Mouse (Mus musculus) megakaryocyte-erythroid progenitor cell, adult 5-6 weeks (primary cell): ENCODE results near the gene Steap1. TPM values are rescaled to one million over a fixed set of nuclear protein-coding genes. Genes with fewer than 3 reads are reported as not detected.

Experiments used
- ATAC-seq: replicated peaks from 2 replicates; pipeline ENCODE4 v1.8.0; 2016; ENCODE audit warnings: mild to moderate bottlenecking, inconsistent platforms; ENCODE audit not compliant: severe bottlenecking, poor library complexity, low FRiP score, low TSS enrichment
- total RNA-seq, 2 experiments: library from RNA; stranded (forward) in 1 of 2; stranded (reverse) in 1 of 2; fragments of 200-1000, 215-1000 nt in 1 of 2; fragments of >200 nt in 1 of 2; fragmentation: Nextera tagmentation in 1 of 2; gene quantifications; 2 replicates each; pipeline ENCODE4 v1.2.3; 2014 to 2017

Steap1 gene
- total RNA-seq (2014; fragmentation: Nextera tagmentation) (not detected in 2 replicates), total RNA-seq (2017) (not detected in 2 replicates)

DNA sequence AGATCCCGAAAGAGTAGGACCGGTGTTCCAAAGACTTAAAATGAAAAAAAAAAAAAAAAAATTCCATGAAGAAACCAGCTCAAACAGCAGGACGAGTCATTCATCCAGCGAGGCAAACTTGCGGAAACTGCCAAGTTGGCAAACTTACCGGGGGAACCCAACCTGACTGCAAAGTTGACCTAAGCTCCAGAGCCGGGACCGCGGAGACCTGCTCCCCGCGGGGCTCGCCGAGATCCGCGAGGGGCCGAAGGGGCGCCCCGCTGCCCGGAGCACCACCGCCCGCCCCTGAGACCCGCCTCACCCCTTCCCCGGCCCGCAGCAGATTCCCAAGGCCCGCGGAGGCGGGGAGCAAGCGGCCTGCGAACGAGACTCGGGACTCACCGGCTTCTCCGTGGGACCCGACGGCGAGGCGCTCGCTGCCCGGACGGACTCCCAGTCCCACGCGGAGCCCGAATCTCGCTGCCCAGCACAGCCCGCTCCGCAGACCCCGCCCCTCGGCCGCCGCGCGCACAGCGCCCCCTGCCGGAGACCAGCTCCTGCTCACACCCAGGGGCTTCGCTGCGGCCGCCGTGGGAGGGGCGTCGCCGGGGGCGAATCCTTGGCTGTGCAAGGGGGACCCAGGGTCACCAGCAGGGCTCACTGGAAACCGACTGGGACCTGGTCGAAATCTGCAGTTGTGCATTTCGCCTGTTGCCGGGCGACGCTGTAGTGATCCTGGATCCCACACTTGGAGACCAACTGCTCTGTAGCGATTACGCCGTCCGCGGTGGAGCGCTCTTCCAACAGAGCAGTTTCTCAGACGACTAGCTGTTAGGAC, at the start of gene Steap1:
Steap1 (minus strand) TSS at position 461 of the 817 bp plus-strand sequence.
- peak; percentile 89 for ATAC-seq

DNA sequence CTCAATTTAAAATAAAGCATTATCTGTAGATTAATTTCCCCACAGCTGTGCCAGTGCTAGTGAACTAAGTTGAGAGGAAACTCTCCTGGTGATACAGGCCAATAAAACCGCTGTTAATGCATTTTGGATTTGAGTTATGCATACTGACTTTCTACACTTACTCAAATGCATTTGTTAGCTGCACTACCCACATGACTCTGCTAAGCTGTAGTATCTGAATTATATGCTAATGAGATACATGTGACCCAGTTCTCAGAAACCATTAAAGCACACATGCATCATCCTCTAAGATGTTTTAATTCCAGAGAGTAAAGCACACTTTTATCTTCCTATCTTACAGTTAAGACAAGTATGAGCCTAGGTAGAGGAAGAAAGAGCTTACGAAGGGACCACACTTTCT, 38.0 kb upstream of the Steap1 start:
- ATAC-seq: no peak

DNA sequence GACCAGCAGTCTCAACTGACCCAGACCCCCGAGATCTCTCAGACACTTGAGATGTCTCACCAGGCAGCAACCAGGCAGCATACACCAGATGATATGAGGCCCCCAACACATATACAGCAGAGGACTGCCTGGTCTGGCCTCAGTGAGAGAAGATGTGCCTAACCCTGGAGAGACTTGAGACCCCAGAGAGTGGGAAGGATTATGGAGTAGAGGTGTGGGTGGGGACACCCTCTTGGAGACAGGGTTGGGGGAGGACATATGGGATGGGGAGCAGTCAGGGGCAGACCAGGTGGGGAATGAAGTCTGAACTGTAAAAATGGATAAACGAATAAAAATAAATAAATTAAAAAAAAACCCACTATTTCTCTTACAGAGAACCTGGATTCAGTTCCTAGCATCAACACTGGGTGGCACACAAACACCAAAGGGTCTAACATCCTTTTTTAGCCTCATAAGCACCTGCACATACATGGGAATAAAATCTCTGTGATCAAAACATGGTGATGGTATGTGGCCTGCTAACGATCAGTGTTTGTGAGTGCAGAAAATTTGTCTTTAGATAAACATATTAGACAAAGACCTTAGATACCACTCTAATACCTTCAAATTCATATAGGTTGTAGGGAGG, 7.4 kb upstream of the Steap1 start:
- ATAC-seq: no peak

DNA sequence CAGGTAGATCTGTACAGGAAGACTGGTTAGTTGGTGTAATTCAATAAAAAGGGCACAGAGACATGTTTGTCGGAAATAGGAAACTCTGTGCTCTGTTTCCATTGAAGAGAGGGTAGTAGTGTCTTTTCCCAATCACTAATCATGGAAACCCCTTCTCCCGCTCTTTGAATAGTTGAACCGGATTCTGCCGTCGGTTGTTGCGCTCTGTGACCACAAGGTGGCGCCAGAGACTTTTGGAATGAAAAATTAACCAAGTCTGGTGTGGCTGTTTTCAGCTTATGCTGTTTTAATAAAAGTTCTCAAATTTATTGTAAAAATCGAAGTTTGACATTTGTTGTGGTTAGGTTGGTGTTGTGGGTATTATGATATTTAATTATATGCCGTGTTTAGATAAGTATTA, 5.9 kb upstream of the Steap1 start:
- ATAC-seq: peak; percentile 61; the same call in 1 of the 2 replicates

DNA sequence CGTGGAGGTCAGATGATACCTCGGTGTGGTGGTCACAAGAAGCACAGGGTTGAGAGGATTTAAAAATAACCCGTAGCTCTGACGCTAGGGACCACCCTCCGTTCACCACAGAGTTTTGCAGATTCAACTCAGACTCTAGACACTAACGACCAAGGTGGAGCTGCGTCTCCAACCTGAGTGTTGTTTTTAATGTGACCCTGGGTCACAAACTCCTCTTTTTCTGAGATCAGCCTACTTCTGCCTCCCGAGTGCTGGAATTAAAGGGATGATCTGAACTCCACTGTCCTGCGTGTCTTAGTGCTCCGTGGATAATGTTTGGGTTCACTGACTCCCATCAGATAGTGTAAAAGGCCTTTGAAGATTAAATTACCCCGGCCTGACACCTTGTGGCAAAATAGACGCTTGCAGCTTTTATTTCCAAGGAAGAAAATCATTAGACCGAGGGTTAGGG, 671 bp upstream of the Steap1 start:
- peak; percentile 71 for ATAC-seq

DNA sequence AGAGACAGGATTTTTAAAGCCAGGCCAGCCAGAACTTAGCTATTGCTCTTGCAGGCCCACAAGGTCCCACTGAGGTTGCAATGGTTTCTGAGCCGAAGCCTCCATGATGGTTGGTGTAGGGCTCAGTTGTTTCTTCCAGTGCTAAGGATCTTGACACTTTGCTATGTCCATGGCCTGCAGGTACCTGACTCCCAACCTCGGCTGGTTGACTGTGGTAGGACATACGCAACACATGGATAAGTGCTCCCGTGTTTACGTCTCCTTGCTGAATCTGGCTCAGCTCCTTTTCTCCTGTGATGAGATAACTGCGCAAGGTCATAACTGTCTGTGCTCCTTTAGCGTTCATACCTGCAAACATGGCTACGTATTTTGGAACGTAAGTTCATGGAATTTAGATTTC, 14.7 kb downstream of the Steap1 start:
- ATAC-seq: no peak

DNA sequence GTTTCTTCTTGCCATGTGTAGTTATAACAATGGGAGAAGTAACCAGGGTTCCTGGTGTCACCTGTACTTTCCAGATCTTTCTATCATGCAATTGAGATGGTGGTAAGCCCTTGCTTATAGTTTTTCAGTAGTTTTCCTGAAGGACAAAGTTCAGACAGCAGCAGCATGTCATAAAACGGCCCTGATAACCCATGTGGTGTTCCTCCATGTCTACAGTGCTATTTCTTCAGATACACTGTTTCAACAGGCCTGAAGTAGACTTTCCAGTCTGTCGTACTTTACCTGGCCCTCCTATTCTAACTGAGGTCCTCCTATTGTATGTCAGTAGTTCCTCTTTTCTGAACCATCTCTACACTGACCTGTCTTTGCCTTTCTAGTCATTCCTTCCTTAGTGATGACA, 16.3 kb downstream of the Steap1 start:
- ATAC-seq: no peak

DNA sequence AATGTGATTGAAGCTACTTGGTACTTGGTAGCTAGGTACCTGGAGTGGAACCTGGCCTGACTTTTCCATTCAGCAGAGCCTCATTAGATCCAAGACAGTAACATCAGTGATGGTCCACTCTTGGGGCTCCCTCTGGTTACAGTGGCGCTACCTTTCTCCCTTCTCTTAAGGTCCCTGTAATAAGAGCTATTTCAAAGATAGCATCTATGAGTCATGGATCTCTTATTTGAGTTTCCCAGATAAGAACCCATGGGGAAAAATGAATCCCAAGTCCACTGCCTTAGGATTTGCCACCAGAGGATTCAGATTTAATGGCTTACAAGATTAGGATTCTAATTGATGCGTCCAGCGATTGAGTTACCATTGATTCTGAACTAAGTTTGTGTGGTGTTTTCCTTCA, 16.9 kb downstream of the Steap1 start:
- ATAC-seq: no peak

DNA sequence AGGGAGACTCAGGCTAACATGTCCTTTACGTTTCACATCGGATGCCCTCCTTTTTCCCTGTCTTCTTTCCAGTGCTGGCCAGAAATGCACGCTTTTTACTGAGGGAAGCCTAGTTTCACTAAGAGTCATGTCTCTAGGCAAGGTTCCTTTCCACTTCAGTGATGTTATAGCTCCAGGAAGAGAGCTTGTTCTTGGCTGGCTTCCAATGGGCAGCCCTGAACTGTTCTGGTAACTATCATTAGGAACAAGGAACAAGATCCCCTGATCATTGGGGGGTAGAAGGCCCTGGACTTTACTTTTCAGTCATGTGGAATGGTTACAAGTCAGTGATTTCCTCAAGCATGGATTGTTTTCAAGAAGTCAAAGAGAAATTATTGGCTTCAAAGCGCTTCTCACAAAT, 19.2 kb downstream of the Steap1 start:
- no peak for ATAC-seq

DNA sequence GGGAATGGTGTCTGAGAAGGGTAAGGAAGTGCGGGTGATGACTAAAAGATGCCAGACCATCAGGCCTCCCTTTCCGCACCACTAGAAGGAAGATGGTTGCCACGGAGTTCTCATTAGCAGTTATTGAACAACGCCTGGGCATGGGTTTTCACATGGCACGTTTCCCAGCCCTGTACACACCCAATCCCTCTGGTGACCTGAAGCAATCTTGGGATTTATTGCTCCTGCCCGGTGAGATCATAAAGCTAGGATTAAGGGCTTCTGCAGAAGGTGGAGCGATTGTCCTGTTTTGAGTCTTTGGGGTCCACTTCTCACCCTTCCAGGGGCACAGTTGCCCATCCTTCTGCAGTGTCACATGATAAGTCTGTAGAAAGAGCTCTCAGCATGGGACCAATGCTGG, 26.9 kb downstream of the Steap1 start:
- ATAC-seq: no peak

DNA sequence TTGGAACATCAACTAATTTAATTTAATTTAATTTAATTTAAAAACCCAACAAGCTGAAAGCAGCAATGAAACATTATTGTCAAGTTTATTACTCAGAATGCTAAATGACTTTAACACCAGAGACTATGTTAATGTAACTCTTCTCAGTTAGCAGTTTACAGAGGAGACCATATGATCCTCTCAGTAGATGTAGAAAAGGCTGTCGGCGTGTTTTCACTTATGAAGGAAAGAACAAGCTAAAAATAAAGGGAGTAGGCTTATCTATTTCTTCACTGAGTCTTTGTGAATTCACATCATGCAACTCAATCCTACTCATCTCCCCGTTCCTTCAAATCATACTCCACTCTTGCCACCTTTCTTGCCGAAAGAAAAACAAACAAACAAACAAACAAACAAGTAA, 38.1 kb downstream of the Steap1 start:
- no peak for ATAC-seq

DNA sequence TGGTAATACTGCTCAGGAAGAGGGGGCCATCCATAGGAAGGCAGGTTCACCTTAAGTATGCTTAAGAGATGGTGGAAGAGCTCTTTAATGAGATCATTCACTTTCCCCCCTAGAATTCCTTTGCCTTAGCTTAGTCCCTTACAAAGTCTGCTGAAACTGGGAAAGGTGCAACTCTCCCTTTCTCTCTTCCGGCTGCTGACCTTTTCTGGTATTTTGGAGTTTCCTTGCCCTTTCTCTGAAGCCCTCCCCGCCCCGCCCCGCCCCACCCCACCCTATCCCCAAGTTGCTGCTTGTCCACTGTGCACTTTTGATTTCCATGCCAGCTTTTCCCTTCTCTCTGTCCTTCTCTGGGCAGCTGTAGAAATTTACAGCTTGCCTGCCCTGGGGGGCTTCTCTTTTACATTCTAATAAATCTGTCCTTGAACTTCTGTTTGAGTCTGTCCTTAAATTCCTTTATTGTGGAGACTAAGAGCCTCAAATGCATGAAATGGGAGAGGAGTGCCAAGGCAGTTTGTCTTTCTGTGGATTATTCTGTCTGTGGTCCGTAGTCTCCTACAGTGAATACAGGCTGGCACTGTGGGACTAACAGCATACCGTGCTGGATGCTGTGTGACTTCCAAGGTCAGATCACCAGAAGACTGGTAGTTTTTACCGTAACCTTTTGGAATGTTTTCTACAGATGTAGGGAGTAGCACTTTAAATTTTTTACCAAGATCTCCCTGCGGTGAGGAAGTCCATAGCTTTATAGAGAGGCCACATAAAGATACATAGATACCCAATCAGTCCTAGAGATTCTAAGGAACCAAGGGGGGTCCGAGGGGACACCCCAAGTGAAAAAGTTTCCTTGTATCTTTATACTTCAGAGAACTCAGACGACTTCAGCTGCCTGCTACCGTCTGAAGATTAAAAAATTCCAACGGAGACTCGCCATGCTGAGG, 41.5 kb downstream of the Steap1 start:
- no peak for ATAC-seq

DNA sequence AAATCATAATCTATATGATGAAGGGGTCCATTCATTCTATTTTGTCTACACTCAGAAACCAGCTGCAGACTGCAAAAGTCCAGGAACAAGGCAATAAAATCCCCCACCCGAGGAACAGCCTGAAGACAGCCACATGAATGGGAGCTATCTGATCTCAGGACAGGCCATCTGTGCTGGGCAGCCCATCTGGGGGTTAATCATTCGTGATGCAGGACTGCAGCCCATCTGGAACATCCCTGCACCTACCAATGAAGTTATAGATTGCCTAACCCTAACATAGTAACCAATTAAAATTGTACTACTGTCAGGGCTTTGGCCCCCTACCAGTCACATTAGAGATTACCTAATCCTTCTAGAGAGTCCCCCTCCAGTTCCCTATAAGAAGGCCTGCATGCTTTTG, 44.1 kb downstream of the Steap1 start:
- ATAC-seq: no peak

DNA sequence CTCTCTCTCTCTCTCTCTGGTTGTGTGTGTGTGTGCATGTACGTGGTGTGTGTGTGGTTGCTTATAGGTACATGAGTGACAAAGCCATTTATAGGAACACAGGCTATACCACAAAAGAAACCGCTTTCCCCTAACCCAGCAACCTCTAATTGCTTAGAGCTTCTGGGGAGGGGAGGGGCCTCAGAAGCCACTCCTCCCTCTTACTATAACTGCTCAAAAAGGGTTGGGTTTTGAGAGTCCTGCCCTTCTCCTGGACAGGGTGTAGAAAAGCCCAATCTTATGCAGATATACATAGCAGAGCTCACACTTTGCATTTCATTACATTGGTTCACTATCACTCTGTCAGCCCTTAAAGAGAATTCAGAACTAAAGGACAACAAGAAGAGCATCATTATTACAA, 48.7 kb downstream of the Steap1 start:
- ATAC-seq: no peak

DNA sequence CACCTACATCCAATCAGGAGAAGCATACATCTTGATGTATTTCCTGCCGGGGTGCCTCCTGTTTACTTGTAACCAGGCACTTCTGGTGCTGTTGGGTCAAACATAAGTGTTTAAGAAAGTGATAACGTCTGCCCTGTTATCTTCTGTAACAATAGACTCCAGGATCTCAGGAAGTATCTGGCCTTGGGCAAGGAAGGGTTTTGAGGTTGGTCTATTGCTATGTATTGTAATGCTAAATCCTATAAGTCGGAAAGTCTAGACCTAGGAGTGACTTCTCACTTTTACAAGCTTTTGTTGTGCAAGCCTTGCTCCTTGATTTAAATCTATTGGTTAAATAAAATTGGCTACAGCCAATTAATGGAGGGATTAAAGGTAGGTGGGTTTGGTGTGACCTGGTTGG, 50.3 kb downstream of the Steap1 start:
- ATAC-seq: no peak

DNA sequence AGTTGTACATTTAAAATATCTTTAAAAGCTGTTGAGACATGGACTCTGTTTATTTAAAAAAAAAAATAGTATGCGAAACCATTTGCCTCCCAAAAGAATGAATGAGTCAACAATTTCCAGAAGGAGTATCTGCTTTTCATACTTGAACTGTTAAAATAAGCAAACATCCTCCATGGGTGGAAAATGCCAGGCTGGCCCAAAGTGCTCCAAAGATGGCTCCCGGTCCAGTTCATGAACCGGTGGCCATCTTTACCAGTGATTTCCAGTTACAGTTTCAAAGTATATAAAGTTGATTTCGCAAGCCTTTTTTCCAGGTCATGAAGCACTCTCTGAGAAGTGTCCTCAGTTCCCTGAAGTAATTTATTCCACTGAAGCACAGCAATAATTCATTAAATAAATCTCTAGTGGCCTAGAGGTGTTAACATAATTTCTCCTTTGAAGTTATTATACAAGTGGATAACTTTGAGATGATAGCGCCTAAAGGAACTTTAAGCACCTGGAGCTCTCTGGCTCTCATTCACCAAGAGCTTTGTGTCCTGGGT, 53.7 kb downstream of the Steap1 start:
- ATAC-seq: no peak

DNA sequence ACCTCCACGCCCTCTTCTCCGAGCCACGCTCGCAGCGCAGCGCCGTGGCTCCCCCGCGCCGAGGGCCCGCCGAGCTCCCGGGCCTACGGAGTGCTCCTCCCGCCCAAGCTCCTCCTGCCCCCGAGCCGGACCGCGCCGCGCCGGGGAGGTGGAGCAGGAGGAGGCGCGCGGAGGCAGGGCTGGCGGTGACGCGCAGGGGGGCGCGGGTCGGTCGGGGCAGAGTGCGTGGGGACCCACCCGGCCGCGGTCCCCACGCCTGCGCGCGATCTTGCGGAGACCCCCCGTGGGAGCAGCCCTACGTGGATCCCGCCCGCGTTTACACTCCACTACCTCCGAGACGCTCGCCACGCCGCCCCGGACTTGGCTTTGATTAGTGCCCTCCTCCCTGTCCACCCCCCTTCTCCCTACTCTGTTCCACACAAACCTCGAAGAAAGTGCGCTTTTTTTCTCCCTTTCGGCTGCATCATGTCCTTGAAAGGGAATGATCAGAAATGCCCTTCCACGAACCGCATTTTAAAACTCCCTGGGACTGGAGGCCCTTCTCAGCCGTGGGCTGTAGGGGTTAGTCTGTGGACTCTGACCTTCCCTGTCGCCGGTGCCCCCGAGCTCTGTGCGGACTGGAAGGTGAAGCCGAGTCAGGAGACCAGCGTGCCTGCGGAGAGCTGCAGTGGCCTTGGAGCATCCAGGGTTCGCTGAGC, 55.0 kb downstream of the Steap1 start, which contains the start of gene Steap2:
Steap2 (minus strand) TSS at position 623 of the 698 bp plus-strand sequence.
- ATAC-seq: no peak

DNA sequence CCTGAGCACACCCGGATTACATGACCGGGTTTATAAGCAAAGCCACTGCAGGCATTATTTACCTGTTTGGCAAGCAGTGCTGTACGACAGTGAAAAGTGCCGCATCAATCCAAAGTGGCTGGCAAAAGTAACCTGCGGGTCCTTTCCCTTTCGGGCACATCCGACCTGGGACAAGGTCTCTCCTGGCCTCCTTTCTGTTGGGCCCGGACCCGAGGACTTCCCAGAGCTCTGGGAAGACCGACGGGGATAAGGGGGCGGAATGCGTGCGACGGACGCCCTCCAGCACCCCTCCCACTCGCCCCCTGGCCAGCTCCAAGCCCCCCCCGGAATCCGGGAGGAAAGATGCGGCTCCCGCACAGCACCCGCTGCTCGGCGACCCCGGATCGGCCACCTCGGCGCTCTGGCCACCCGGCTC, 55.6 kb downstream of the Steap1 start:
- no peak for ATAC-seq

DNA sequence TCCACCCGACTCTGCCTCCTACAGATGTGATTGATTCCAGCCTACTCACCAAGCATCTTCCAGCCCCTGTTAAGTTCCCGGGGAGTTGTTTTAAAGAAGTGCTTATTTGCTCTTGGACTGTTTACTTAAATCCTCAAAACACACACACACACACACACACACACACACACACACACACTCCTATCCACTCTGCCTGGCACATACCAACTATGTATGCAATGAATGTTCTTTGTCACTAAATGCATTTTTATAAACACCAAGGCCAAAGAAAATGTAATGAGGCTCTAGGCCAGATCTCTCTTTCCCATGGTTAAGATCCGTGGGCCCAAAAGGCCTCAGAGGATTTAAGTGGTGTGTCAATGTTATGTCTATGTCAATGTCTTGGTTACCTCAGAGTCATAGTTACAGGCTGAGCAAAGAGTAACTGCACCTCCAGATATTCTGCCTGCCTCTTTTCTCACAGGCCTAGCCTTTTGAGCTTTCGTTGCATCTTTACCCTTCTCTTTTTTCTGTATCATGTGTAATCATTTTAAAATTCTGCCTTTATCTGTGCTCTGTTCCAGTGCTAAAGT, 56.9 kb downstream of the Steap1 start:
- ATAC-seq: no peak
